Mouse (Mus musculus) kidney, adult 9 months (tissue): ENCODE data around the gene Brca2.

Source experiments
- DNase-seq: peaks from one replicate; pipeline ENCODE4 v3.0.0; 2022

Gene Brca2

GRCm38 (mm10) chr5:150566226-150566625, 43.8 kb downstream of the Brca2 start:
- DNase-seq: no peak

DNA sequence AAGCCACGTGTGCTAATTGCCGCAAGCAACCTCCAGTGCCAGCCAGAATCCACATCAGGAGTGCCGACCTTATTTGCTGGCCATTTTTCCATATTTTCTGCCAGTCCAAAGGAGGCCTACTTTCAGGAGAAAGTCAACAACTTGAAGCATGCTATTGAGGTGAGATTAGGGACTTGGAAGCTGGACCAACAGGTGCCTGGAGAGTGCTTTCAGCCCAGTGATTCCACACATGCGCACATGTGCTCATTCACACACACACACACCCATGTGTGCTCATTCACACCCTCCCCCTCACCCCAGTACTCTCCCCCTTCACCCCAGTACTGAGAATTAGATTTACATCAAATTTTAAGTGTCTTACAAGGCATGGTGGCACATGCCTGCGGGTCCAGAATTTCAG, 44.5 kb downstream of the Brca2 start:
- no peak for DNase-seq

DNA sequence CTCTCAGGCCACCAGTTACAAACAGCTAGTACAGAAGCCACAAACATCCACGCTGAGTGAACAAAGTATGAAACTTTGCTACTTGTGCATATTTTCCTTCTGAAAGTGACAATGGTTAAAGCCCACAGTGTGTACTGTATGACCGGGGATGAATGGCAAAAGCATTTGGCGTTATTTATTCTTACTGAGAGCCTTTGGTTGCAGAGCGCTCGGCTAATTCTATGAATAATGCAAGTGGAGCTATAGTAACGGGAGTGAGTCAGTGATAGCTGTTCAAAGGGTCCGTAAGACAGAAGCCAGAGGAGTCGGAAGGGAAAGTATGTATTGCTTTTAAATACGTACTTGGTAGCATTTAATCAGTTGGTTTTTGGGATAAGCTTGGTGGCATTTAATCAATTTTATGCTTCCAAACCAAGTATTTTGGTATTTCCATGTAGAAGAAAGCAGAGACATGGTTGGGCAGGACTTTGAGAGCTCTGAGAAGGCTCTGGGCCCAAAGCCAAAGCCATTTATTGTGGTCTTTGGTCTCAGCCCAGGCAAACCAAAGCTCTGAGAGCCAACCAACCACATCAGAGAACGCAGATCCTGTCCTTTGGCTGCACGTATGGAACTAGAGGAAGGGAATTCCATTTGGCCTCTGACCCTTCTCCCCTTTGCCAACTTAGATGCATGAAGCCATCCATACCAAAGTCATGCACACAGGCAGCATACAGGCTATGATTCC, 48.2 kb downstream of the Brca2 start:
- DNase-seq: peak; percentile 21

DNA sequence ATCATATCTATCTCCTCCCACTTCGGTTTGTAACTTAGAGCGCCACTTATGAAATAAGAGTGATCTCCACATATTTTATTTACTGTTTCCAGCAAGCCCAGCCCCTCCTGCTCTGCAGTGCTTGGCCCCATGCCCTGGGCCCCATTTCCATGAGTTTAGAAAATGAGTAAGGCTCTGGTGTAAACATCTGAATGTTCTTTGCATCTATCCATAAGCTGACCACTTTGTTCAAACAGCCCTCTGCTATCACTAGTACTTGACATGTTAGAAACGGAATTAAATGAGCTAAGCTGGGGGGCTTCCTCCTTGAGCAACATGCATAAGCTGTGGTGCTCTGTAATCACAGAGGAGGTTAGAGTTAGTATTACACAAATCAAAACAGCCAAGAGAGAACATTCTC, 52.0 kb downstream of the Brca2 start:
- DNase-seq: no peak

- DNase-seq: no peak
Measured at GRCm38 (mm10) chr5:150574885-150575284, 52.5 kb downstream of the Brca2 start.

DNA sequence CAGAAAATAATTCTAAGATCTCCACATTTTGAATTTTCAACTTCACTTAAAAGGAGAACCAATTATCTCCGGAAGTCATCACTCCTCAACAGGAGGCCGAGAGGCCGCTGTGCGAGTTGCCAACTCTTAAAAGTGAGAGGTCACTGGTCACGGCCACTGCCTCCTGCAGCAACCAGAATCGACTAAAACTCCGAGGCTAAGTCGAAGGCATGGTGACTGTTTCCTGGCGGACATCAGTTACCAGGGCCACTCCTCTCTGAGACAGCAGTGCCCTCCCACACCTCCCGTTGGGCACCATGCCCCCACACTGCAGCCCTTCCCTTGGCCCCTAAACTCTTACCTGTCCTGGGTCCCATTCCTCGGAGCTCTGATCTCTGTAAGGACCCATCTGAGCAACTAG, 54.4 kb downstream of the Brca2 start:
- DNase-seq: no peak

DNA sequence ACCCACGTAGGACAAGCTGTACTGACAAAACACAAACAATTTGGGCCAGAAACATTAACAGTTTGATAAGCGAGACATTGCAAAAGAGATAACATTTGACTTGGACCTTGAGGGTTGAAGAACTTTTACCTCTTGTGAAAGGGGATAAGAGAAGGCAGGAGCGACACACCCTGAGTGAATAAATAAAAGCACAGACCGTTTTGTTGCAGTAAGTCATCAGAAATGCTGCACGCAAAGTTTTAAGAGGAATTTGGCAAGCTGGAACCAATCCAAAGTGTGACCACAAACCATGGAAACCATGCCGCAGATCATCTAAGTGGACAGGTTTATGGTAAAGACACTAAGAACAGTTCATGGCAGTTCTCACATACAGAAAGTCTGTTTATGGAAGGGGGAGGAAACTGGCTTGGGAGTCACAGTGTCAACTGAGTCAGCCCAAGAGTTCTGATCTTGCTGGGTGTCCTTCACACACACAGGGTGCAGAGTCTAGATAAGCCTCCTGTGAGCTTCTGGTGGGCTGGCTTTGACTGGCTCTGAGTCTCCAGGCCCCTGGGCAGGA, 56.3 kb downstream of the Brca2 start:
- no peak for DNase-seq

DNA sequence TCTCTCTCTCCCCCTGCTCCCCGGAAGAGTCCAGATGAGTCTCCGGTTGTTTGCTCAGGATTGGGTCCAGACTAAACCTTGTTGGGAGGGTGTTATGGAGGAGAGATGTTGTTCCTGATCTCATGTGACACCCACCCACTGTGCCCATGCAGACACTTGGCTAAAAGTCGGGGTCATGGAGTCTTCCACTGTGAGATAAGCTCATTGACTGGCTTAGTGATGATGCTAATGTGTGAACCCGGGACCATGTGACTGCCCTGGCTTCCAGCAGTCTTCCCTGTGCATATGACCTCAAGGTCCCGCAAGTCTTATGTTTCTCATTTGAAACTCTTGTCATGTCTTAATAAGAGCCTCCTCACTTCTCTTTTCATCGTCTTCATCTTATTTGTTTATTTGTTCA, 58.8 kb downstream of the Brca2 start:
- no peak for DNase-seq

GRCm38 (mm10) chr5:150583181-150583580, 60.8 kb downstream of the Brca2 start:
- no peak for DNase-seq

- DNase-seq: no peak
Measured at GRCm38 (mm10) chr5:150583622-150584336, 61.3 kb downstream of the Brca2 start.

DNA sequence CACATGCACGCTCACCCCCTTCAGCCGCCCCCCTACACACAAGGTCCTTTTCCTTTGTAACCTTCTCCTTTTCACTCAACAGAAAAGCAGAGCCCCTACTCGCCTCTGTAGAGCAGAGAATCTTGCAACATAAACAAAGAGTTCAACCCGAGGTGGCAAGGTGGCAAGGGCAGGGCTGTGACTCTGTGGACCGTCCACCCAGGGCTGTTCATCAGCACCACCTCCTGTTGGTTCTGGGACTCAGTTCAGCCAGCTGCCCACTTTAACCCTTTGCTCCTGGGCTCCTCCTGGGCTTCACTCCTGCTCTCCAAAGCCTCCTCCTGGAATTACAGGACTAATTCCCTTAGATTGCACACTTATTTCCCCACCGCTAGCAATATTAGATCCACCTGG, 61.9 kb downstream of the Brca2 start:
- no peak for DNase-seq

DNA sequence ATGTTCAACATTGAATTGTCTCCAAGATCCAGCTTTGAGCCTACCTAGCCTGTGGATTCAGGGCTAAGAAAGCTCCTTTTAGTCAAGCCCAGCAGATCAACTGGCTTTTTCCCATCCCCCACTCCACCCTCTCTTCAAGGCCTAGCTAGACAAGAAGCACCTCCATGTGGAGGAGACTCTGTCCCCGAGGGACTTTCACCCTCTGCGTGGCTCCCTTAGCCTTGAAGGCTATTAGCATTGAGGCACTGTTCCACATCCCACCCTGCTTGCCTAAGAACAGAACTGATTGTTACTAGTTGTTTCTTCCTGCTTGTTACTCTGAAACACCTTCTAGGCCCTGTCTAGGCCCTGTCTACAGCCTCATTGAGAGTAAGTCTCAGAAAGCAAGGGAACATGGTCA, 67.5 kb downstream of the Brca2 start:
- no peak for DNase-seq

GRCm38 (mm10) chr5:150592186-150592903, 69.9 kb downstream of the Brca2 start:
- no peak for DNase-seq

- no peak for DNase-seq
Measured at GRCm38 (mm10) chr5:150592904-150593755, 70.7 kb downstream of the Brca2 start.

- DNase-seq: peak; percentile 47
Measured at GRCm38 (mm10) chr5:150593756-150594648, 71.6 kb downstream of the Brca2 start.

DNA sequence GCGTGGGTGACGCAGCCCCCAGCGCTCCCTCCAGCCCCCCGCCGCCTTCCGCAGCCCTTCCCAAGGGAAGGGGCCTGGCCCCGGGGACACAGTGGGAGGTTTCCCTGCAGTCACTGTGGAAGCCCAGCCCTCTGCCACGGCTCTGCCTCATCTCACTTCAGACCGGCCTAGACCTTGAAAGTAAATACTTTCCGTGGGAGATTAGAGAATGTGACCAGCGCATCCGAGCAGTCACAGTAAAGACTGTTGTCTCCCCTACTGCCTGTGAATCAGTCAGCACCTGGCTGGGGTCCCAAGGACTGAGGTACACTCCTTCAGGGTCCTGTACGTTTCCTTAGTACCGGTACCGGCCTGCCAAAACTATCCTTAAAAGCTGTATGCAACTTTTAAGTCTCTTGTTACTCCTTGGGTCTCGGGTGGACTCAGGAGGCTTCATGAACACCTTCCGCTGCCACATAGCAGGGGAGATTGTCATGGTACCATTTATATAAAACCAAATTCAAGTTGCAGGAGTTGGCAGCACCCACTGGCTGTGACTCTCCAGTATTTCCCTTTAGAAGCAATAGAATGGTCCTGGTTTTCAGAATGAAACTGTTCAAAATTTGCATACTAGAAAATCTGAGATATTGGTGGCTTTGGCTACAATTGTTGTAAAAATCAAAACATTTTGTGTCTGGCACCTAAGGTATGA, 72.4 kb downstream of the Brca2 start:
- no peak for DNase-seq

GRCm38 (mm10) chr5:150595366-150596016, 73.1 kb downstream of the Brca2 start:
- DNase-seq: no peak

DNA sequence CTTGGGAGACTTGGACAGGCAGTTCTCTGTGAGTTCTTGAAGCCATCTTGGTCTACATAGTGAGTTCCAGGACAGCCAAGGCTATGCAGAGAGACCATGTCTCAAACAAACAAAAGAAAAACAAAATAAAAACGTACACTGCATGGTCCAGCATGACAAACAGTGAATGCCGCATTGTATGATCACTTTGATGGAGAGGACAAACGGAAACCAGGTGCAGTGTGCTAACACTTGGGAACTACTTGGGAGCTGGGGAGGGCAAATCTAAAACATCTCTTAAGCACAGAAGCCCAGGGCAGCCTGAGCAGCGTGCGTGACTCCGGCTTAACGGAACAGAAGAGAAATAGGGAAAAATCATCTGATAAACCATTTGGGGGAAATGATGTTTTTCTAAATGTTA, 74.7 kb downstream of the Brca2 start, which contains the start of gene N4bp2l1:
Gene N4bp2l1, minus strand, starts transcription at position 101 of the 400 bp plus-strand sequence.
- DNase-seq: no peak

DNA sequence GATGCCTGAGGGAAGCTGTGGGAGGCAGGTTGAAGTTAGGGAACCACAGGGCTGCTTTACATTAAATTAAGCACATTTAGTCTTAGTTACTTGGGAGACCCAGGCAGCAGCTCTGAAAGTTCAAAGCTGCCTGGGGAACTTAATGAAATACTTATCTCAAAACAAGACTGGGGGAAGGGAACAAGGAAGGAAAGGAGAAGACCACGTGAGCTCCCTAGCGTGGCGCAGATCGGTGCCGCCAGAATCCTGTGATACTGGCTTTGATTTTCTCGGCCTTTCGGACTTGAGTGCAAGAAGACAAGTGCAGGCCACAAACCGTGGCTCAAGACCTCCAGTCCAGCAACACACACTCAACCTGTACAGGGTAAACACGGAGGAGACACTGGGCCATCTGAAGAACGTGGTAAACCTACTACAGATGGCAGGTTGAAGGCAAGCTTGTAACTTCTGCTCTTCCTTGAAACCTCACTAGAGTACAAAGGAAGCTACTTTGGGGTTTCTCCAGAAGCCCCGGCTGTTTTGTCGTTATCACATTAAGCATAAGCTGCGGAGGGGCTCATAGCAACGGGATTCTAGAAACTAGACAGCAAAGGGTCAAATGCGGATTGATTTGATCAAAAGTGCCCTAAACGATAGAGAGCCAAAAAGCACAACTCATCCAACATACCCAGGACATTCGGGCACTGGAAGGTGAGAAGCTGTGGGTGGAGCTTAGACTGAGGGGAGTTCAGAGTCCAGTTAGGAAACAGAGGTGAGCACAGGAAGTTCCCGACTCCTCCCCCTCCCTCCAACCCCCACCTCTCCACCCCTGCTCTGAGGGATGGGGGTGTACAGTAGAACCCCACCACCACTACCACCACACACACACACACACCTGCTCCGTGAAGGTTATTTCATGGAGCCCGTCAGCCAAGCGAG, 76.0 kb downstream of the Brca2 start:
- DNase-seq: peak; percentile 49
